Mouse (Mus musculus) midbrain, postnatal 0 days (tissue): ENCODE measurements around the gene Bola2. TPM values are rescaled to one million over a fixed set of nuclear protein-coding genes. Genes with fewer than 3 reads are reported as not detected.

Experiments used
- ATAC-seq: fragments of 200-750 bp; cut with Nextera tagmentation; 2 replicates; pipeline ENCODE4 v1.8.0; 2017; ENCODE audit warnings: moderate number of reproducible peaks, mild to moderate bottlenecking, moderate TSS enrichment, moderate library complexity; ENCODE audit not compliant: low FRiP score
- DNase-seq: peaks from one replicate; pipeline ENCODE4 v3.0.0-alpha.2; 2015; ENCODE audit warnings: low spot score
- H3K27ac ChIP-seq: fragments of 300-500 bp; sonication (generic); 2 replicates; pipeline ENCODE4 v1.5.1; 2014; ENCODE audit warnings: low read depth, mild to moderate bottlenecking, low read length, mixed read lengths
- H3K27me3 ChIP-seq: fragments of 300-500 bp; sonication (generic); 2 replicates; pipeline ENCODE4 v1.6.1; 2014; ENCODE audit warnings: low read length, control low read depth, mixed read lengths; ENCODE audit not compliant: insufficient read depth
- H3K36me3 ChIP-seq: fragments of 300-500 bp; sonication (generic); 2 replicates; pipeline ENCODE4 v1.6.1; 2014; ENCODE audit warnings: low read length, control low read depth, mixed read lengths; ENCODE audit not compliant: insufficient read depth
- H3K4me1 ChIP-seq: fragments of 300-500 bp; sonication (generic); 2 replicates; pipeline ENCODE4 v1.6.1; 2014; ENCODE audit warnings: mild to moderate bottlenecking, control low read depth, antibody characterized with exemption, low read length, mixed read lengths; ENCODE audit not compliant: insufficient read depth
- H3K4me2 ChIP-seq: fragments of 300-500 bp; sonication (generic); 2 replicates; pipeline ENCODE4 v1.6.1; 2014; ENCODE audit warnings: low read depth, mild to moderate bottlenecking, low read length, mixed read lengths; ENCODE audit not compliant: poor library complexity, severe bottlenecking
- H3K4me3 ChIP-seq: fragments of 300-500 bp; sonication (generic); 2 replicates; pipeline ENCODE4 v1.5.1; 2014; ENCODE audit warnings: low read depth, mild to moderate bottlenecking, low read length, moderate library complexity
- H3K9ac ChIP-seq: fragments of 300-500 bp; sonication (generic); replicated peaks from 2 replicates; pipeline ENCODE4 v1.6.1; 2014; ENCODE audit warnings: mild to moderate bottlenecking, low read length, moderate library complexity, mixed read lengths; ENCODE audit not compliant: poor library complexity, severe bottlenecking
- H3K9me3 ChIP-seq: fragments of 300-500 bp; sonication (generic); 2 replicates; pipeline ENCODE4 v1.6.1; 2016; ENCODE audit warnings: low read length, control low read depth
- CTCF ChIP-seq: IDR thresholded peaks from 2 replicates; pipeline ENCODE4 v1.5.1; 2016; ENCODE audit warnings: antibody characterized with exemption, mild to moderate bottlenecking
- WGBS: fragments of 180-500 bp; shearing (Covaris S2); extraction: QIAGEN DNeasy Blood & Tissue Kit; methylation state at CpG from one replicate; pipeline ENCODE4 v1.1.7; 2014; 5-methylcytosine and 5-hydroxymethylcytosine counted together
- polyA plus RNA-seq: library from polyadenylated mRNA; unstranded; fragments of >200 nt; fragmentation: Nextera tagmentation; extraction: Ambion mirVana; gene quantifications from 2 replicates; pipeline ENCODE4 v1.2.1, GENCODE M21; 2015
- total RNA-seq: library from RNA; depleted of rRNA; stranded (reverse); fragments of >200 nt; gene quantifications from 2 replicates; pipeline ENCODE4 v1.2.3, GENCODE M21; 2014

Bola2 gene
- total and polyA plus RNA-seq, 2 experiments from 2014 or later: 143 to 160 TPM

GRCm38 (mm10) chr7:126696303-126696702 is 1.1 kb downstream of the Bola2 start:
- Histone ChIP-seq H3K36me3 (peaks cover 25% of the 10 kb centered on the region), H3K4me3 (peak overlapping the region; percentile 75), H3K9me3 (no peaks in the 10 kb centered on the region), H3K4me1 (peaks cover 10% of the 10 kb centered on the region; the same call in 1 of the 2 replicates), H3K27me3 (no peaks in the 10 kb centered on the region), H3K27ac (peak overlapping the region; percentile 66), H3K4me2 (peak overlapping the region; percentile 82), H3K9ac (peak overlapping the region; percentile 71)
- no peak for TF ChIP-seq CTCF
- WGBS: 2% methylated on average over 17 of the region's 17 CpGs
- DNase-seq (no peak), ATAC-seq (no peak; the same call in 1 of the 2 replicates)

GRCm38 (mm10) chr7:126696886-126697285 is 1.7 kb downstream of the Bola2 start:
- no peaks in the 10 kb centered on the region for H3K9me3 ChIP-seq
- H3K4me1 ChIP-seq: peaks cover 16% of the 10 kb centered on the region
- peak overlapping the region; percentile 71 for H3K9ac ChIP-seq
- no peak overlapping the region for H3K27ac ChIP-seq
- H3K36me3 ChIP-seq: peaks cover 21% of the 10 kb centered on the region
- ATAC-seq: no peak
- no peak for TF ChIP-seq CTCF
- peak overlapping the region; percentile 75 for H3K4me3 ChIP-seq
- 68% methylated on average over 3 of the region's 3 CpGs for WGBS
- H3K27me3 ChIP-seq: no peaks in the 10 kb centered on the region
- H3K4me2 ChIP-seq: peak overlapping the region; percentile 82
- no peak for DNase-seq

- H3K4me1 ChIP-seq: peaks cover 21% of the 10 kb centered on the region
Observed at GRCm38 (mm10) chr7:126697838-126698237, 2.6 kb downstream of the Bola2 start.

GRCm38 (mm10) chr7:126700063-126701015 is 5.1 kb downstream of the Bola2 start:
- H3K27me3 ChIP-seq: no peaks in the 10 kb centered on the region
- no peak overlapping the region for H3K4me3 ChIP-seq
- no peak for TF ChIP-seq CTCF
- WGBS: 82% methylated on average over 25 of the region's 25 CpGs
- no peaks in the 10 kb centered on the region for H3K9me3 ChIP-seq
- H3K4me1 ChIP-seq: peaks cover 24% of the 10 kb centered on the region
- DNase-seq: no peak
- peaks cover 16% of the 10 kb centered on the region for H3K36me3 ChIP-seq
- ATAC-seq: no peak
- H3K9ac ChIP-seq: no peak overlapping the region
- H3K4me2 ChIP-seq: 0 out of 2 replicates have a peak overlapping the region, but pooled peaks have one; percentile 33
- no peak overlapping the region for H3K27ac ChIP-seq

More at GRCm38 (mm10) chr7:126697838-126698237, 2.6 kb downstream of the Bola2 start:
- Histone ChIP-seq H3K4me2 (no peak overlapping the region), H3K9ac (no peak overlapping the region), H3K27ac (no peak overlapping the region), H3K4me3 (no peak overlapping the region), H3K9me3 (no peaks in the 10 kb centered on the region), H3K36me3 (peaks cover 16% of the 10 kb centered on the region), H3K27me3 (no peaks in the 10 kb centered on the region)
- TF ChIP-seq CTCF: no peak
- no peak for DNase-seq
- 94% methylated on average over 8 of the region's 8 CpGs for WGBS
- no peak for ATAC-seq

- TF ChIP-seq CTCF: peak; percentile 91
- peaks cover 24% of the 10 kb centered on the region for H3K4me1 ChIP-seq
- peak overlapping the region; percentile 33 for H3K4me2 ChIP-seq
- peak; percentile 92 for DNase-seq
- peaks cover 16% of the 10 kb centered on the region for H3K36me3 ChIP-seq
- peak overlapping the region; percentile 3; the same call in 1 of the 2 replicates for H3K4me3 ChIP-seq
- H3K27me3 ChIP-seq: no peaks in the 10 kb centered on the region
- 0 out of 2 replicates have a peak overlapping the region, but pooled peaks have one; percentile 14 for H3K27ac ChIP-seq
- WGBS: 2% methylated on average over 11 of the region's 11 CpGs
- peak overlapping the region; percentile 34; the same call in 1 of the 2 replicates for H3K9ac ChIP-seq
- ATAC-seq: peak; percentile 20; the same call in 1 of the 2 replicates
- no peaks in the 10 kb centered on the region for H3K9me3 ChIP-seq
Observed at GRCm38 (mm10) chr7:126701070-126701469, 5.9 kb downstream of the Bola2 start.
